In the genomic region with DNA sequence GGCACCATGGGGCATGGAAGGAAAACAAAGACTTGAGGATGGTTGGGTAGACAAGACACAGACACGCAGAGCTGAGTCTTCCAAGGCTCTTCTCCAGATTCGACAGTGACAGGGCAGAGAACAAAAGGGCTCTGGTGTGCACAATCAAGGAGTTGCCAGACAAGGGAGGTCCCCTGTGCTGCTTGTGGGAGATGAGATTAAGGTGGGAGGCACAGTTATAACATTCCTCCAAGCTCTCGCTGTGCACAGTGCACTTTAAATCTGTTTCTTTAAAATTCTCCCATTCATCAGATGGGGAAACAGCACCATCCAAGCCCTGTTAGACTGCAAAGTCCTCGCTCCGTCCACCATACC, we compare ENCODE assay signal across 15 mouse cellular contexts. TPM values are rescaled to one million over a fixed set of nuclear protein-coding genes. Genes with fewer than 3 reads are reported as not detected.
DNase-seq lines count a peak whose midpoint lies in the region; ATAC-seq lines count a peak whose summit lies in the region.
"Had no signal": no experiment of that assay in that cellular context is flagged by ENCODE, and none has a peak within 500 bp of the region (broad histone marks: within the 10 kb centered on the region; RNA-seq: fewer than 3 reads in every experiment).

No protein-coding gene starts in this region.

- no peak overlapping the region for H3K4me2 ChIP-seq in kidney, embryonic 15.5 days
- H3K4me2 ChIP-seq in neural tube, embryonic 13.5 days: no peak overlapping the region
- H3K4me2 ChIP-seq in forebrain, embryonic 12.5 days: no peak overlapping the region
- H3K4me2 ChIP-seq: embryonic facial prominence, embryonic 12.5 days; heart, embryonic 12.5 days had no signal

- H3K4me1 ChIP-seq in kidney, embryonic 15.5 days: peaks cover 56% of the 10 kb centered on the region
- H3K4me1 ChIP-seq in neural tube, embryonic 13.5 days (replicated peaks): peaks cover 60% of the 10 kb centered on the region
- peaks cover 65% of the 10 kb centered on the region for H3K4me1 ChIP-seq in forebrain, embryonic 12.5 days

- H3K4me3 ChIP-seq in kidney, embryonic 15.5 days (replicated peaks): no peak overlapping the region
- H3K4me3 ChIP-seq in neural tube, embryonic 13.5 days: no peak overlapping the region
- no peak overlapping the region for H3K4me3 ChIP-seq in forebrain, embryonic 12.5 days (replicated peaks)
- H3K4me3 ChIP-seq: embryonic facial prominence, embryonic 12.5 days; heart, embryonic 12.5 days had no signal

- 64% methylated on average over 5 of the region's 5 CpGs for WGBS in kidney, embryonic 15.5 days
- WGBS in neural tube, embryonic 13.5 days: 38% methylated on average over 5 of the region's 5 CpGs
- 18% methylated on average over 5 of the region's 5 CpGs for WGBS in forebrain, embryonic 12.5 days

- no peak for DNase-seq in kidney, postnatal 36 days
- DNase-seq in neural tube, embryonic 10.5 days (ENCODE audit: extremely low spot score, low spot score): no peak
- no peak for DNase-seq in urinary bladder, postnatal 25 days (ENCODE audit: low spot score)
- no peak for DNase-seq in adrenal gland, postnatal 14 days
- DNase-seq: adrenal gland, postnatal 36 days; gastrocnemius, postnatal 36 days; kidney, adult 18-20 months; lung, postnatal 14 days; thymus, adult 18-20 months had no signal

- H3K9ac ChIP-seq in kidney, embryonic 15.5 days: no peak overlapping the region
- no peak overlapping the region for H3K9ac ChIP-seq in neural tube, embryonic 13.5 days
- H3K9ac ChIP-seq in forebrain, embryonic 12.5 days: 0 out of 2 replicates have a peak overlapping the region, but pooled peaks have one; percentile 2
- H3K9ac ChIP-seq: embryonic facial prominence, embryonic 12.5 days; heart, embryonic 12.5 days had no signal

- no peak for ATAC-seq in kidney, embryonic 15.5 days (replicated peaks; ENCODE audit: low FRiP score)
- no peak for ATAC-seq in neural tube, embryonic 13.5 days (ENCODE audit: low read depth)
- ATAC-seq in forebrain, embryonic 12.5 days (ENCODE audit: low FRiP score): no peak

- H3K27ac ChIP-seq in kidney, embryonic 15.5 days: 0 out of 2 replicates have a peak overlapping the region, but pooled peaks have one; percentile 38
- H3K27ac ChIP-seq in neural tube, embryonic 13.5 days (replicated peaks): peak overlapping the region; percentile 69
- H3K27ac ChIP-seq in forebrain, embryonic 12.5 days: peak overlapping the region; percentile 75
- H3K27ac ChIP-seq: embryonic facial prominence, embryonic 12.5 days had no signal

- peaks cover 10% of the 10 kb centered on the region for H3K27me3 ChIP-seq in kidney, embryonic 15.5 days
- peaks cover 11% of the 10 kb centered on the region for H3K27me3 ChIP-seq in neural tube, embryonic 13.5 days
- 0 out of 2 replicates have a peak, but pooled peaks cover 16% of the 10 kb centered on the region for H3K27me3 ChIP-seq in forebrain, embryonic 12.5 days

- H3K36me3 ChIP-seq in kidney, embryonic 15.5 days: peaks cover 24% of the 10 kb centered on the region; the same call in 1 of the 2 replicates
- peaks cover 6% of the 10 kb centered on the region for H3K36me3 ChIP-seq in neural tube, embryonic 13.5 days
- peaks cover 36% of the 10 kb centered on the region for H3K36me3 ChIP-seq in forebrain, embryonic 12.5 days (replicated peaks)

- H3K9me3 ChIP-seq in kidney, embryonic 15.5 days (replicated peaks): no peaks in the 10 kb centered on the region
- H3K9me3 ChIP-seq in neural tube, embryonic 13.5 days: no peaks in the 10 kb centered on the region
- no peaks in the 10 kb centered on the region for H3K9me3 ChIP-seq in forebrain, embryonic 12.5 days
- H3K9me3 ChIP-seq: embryonic facial prominence, embryonic 12.5 days; heart, embryonic 12.5 days had no signal

RNA-seq across cellular contexts. Expression of gene Tyro3, which starts 6.7 kb away (rescaled TPM):
- polyA plus RNA-seq in kidney, embryonic 15.5 days (2015; fragmentation: Nextera tagmentation; extraction: Ambion mirVana): 12.3 and 13.0 TPM in 2 replicates
- polyA plus RNA-seq in neural tube, embryonic 13.5 days (2015; fragmentation: Nextera tagmentation; extraction: Ambion mirVana): 16.2 and 19.2 TPM in 2 replicates
- 27.7 and 28.2 TPM in 2 replicates for polyA plus RNA-seq in forebrain, embryonic 12.5 days (2016; fragmentation: Nextera tagmentation; extraction: Ambion mirVana)
- 6.0 and 7.7 TPM in 2 replicates for total RNA-seq in adrenal gland, postnatal 14 days (2021)
- total RNA-seq: megakaryocyte-erythroid progenitor cell, adult 5-6 weeks had no signal

RNA-seq across cellular contexts. Expression of gene Rpap1, which starts 16.9 kb away (rescaled TPM):
- polyA plus RNA-seq in kidney, embryonic 15.5 days (2015; fragmentation: Nextera tagmentation; extraction: Ambion mirVana): 29.9 and 34.1 TPM in 2 replicates
- 18.6 and 21.0 TPM in 2 replicates for polyA plus RNA-seq in neural tube, embryonic 13.5 days (2015; fragmentation: Nextera tagmentation; extraction: Ambion mirVana)
- polyA plus RNA-seq in forebrain, embryonic 12.5 days (2016; fragmentation: Nextera tagmentation; extraction: Ambion mirVana): 32.8 and 33.4 TPM in 2 replicates
- 14.8 and 18.9 TPM in 2 replicates for total RNA-seq in adrenal gland, postnatal 14 days (2021)

RNA-seq across cellular contexts. Expression of gene Ltk, which starts 44.0 kb away (rescaled TPM):
- 0.53 and 0.95 TPM in 2 replicates for polyA plus RNA-seq in kidney, embryonic 15.5 days (2015; fragmentation: Nextera tagmentation; extraction: Ambion mirVana)
- polyA plus RNA-seq in neural tube, embryonic 13.5 days (2015; fragmentation: Nextera tagmentation; extraction: Ambion mirVana): 0.43 and 0.50 TPM in 2 replicates
- polyA plus RNA-seq in forebrain, embryonic 12.5 days (2016; fragmentation: Nextera tagmentation; extraction: Ambion mirVana): 0.12 TPM in 1 of 2 replicates, not detected in the other
- 0.86 and 1.1 TPM in 2 replicates for total RNA-seq in adrenal gland, postnatal 14 days (2021)
- total RNA-seq: gastrocnemius, postnatal 36 days; megakaryocyte-erythroid progenitor cell, adult 5-6 weeks had no signal
- polyA plus RNA-seq: embryonic facial prominence, embryonic 12.5 days had no signal
